Mouse (Mus musculus): ENCODE measurements at regions not wholly inside any gene's neighbourhood (a gene's known extent, or its start where the extent isn't known, plus 50 kb on each side); places are given as distances from the start of the nearest gene placed in this dataset.

GRCm38 (mm10) chr4:95489059-95489458 is 68.2 kb upstream of the Fggy start:
- H3K27ac ChIP-seq (replicated peaks; ENCODE audit: low read depth, low read length), result no peak overlapping the region

GRCm38 (mm10) chr4:95500265-95500664 is 57.0 kb upstream of the Fggy start:
- no peak overlapping the region for H3K4me3 ChIP-seq (ENCODE audit: insufficient read depth, low read depth, low read length)
- no peaks in the 10 kb centered on the region; the same call in 1 of the 2 replicates for H3K4me1 ChIP-seq (ENCODE audit: control insufficient read depth, insufficient read depth, insufficient read length, low read length)
- H3K27ac ChIP-seq (replicated peaks; ENCODE audit: low read depth, low read length), result no peak overlapping the region

More at GRCm38 (mm10) chr4:95489059-95489458, 68.2 kb upstream of the Fggy start:
- Histone ChIP-seq H3K4me1 (ENCODE audit: control insufficient read depth, insufficient read depth, insufficient read length, low read length) (peaks cover 2% of the 10 kb centered on the region; the same call in 1 of the 2 replicates), H3K4me3 (ENCODE audit: insufficient read depth, low read depth, low read length) (no peak overlapping the region)

- no peaks in the 10 kb centered on the region; the same call in 1 of the 2 replicates for H3K4me1 ChIP-seq (ENCODE audit: control insufficient read depth, insufficient read depth, insufficient read length, low read length)
- H3K27ac ChIP-seq (replicated peaks; ENCODE audit: low read depth, low read length), result no peak overlapping the region
- H3K4me3 ChIP-seq (ENCODE audit: insufficient read depth, low read depth, low read length), result no peak overlapping the region
Measured at GRCm38 (mm10) chr4:95501164-95501563, 56.1 kb upstream of the Fggy start.

- H3K4me1 ChIP-seq (ENCODE audit: control insufficient read depth, insufficient read depth, insufficient read length, low read length), result no peaks in the 10 kb centered on the region
- no peak overlapping the region for H3K27ac ChIP-seq (replicated peaks; ENCODE audit: low read depth, low read length)
- H3K4me3 ChIP-seq (ENCODE audit: insufficient read depth, low read depth, low read length), result no peak overlapping the region
Measured at GRCm38 (mm10) chr4:95507141-95507945, 50.0 kb upstream of the Fggy start.
